Mouse (Mus musculus): ENCODE measurements at regions not wholly inside any gene's neighbourhood (a gene's known extent, or its start where the extent isn't known, plus 50 kb on each side); places are given as distances from the start of the nearest gene placed in this dataset.

GRCm38 (mm10) chr2:172698961-172699360 is 149.6 kb downstream of the Tfap2c start:
- no peak for DNase-seq
- intact Hi-C loops (cut with DNase I) = no loop called here

- intact Hi-C loops (cut with DNase I) = no loop called here
- DNase-seq = no peak
Measured at GRCm38 (mm10) chr2:172699654-172700053, 150.3 kb downstream of the Tfap2c start.

GRCm38 (mm10) chr2:172710641-172711040 is 161.2 kb downstream of the Tfap2c start:
- intact Hi-C loops (cut with DNase I) = no loop called here

GRCm38 (mm10) chr2:172726701-172727100 is 177.3 kb downstream of the Tfap2c start:
- intact Hi-C loops (cut with DNase I) = no loop called here
- no peak for DNase-seq

More at GRCm38 (mm10) chr2:172710641-172711040, 161.2 kb downstream of the Tfap2c start:
- DNase-seq = no peak

GRCm38 (mm10) chr2:172727576-172727975 is 178.2 kb downstream of the Tfap2c start:
- no peak for DNase-seq
- intact Hi-C loops (cut with DNase I) = no loop called here

GRCm38 (mm10) chr2:172728240-172728821 is 178.9 kb downstream of the Tfap2c start:
- intact Hi-C loops (cut with DNase I) = no loop called here
- no peak for DNase-seq

GRCm38 (mm10) chr2:172729151-172729550 is 179.8 kb downstream of the Tfap2c start:
- no peak for DNase-seq
- intact Hi-C loops (cut with DNase I) = no loop called here

- DNase-seq = no peak
- intact Hi-C loops (cut with DNase I) = no loop called here
Measured at GRCm38 (mm10) chr2:172729741-172730140, 180.3 kb downstream of the Tfap2c start.

GRCm38 (mm10) chr2:172731408-172731807 is 182.0 kb downstream of the Tfap2c start:
- no peak for DNase-seq
- intact Hi-C loops (cut with DNase I) = no loop called here

GRCm38 (mm10) chr2:172732453-172733210 is 183.2 kb downstream of the Tfap2c start:
- no peak for DNase-seq
- intact Hi-C loops (cut with DNase I) = no loop called here

- intact Hi-C loops (cut with DNase I) = no loop called here
- DNase-seq = no peak
Measured at GRCm38 (mm10) chr2:172733403-172733995, 184.1 kb downstream of the Tfap2c start.

GRCm38 (mm10) chr2:172735621-172736020 is 186.2 kb downstream of the Tfap2c start:
- DNase-seq = no peak
- intact Hi-C loops (cut with DNase I) = no loop called here

GRCm38 (mm10) chr2:172739041-172739491 is 189.7 kb downstream of the Tfap2c start:
- DNase-seq = no peak
- intact Hi-C loops (cut with DNase I) = no loop called here

- intact Hi-C loops (cut with DNase I) = no loop called here
- no peak for DNase-seq
Measured at GRCm38 (mm10) chr2:172739529-172739928, 190.1 kb downstream of the Tfap2c start.

GRCm38 (mm10) chr2:172751364-172751763 is 188.8 kb downstream of the Bmp7 start:
- no peak for DNase-seq
- intact Hi-C loops (cut with DNase I) = no loop called here

GRCm38 (mm10) chr2:172755686-172756471 is 184.2 kb downstream of the Bmp7 start:
- intact Hi-C loops (cut with DNase I) = no loop called here
- DNase-seq = no peak

GRCm38 (mm10) chr2:172756472-172756860 is 183.7 kb downstream of the Bmp7 start:
- DNase-seq = no peak
- intact Hi-C loops (cut with DNase I) = no loop called here

GRCm38 (mm10) chr2:172758497-172758896 is 181.6 kb downstream of the Bmp7 start:
- intact Hi-C loops (cut with DNase I) = no loop called here
- DNase-seq = no peak

- no peak for DNase-seq
- intact Hi-C loops (cut with DNase I) = no loop called here
Measured at GRCm38 (mm10) chr2:172765260-172765659, 174.9 kb downstream of the Bmp7 start.

- intact Hi-C loops (cut with DNase I) = no loop called here
Measured at GRCm38 (mm10) chr2:172766403-172766802, 173.7 kb downstream of the Bmp7 start.

GRCm38 (mm10) chr2:172768756-172769155 is 171.4 kb downstream of the Bmp7 start:
- no peak for DNase-seq

More at GRCm38 (mm10) chr2:172766403-172766802, 173.7 kb downstream of the Bmp7 start:
- DNase-seq = no peak

More at GRCm38 (mm10) chr2:172768756-172769155, 171.4 kb downstream of the Bmp7 start:
- intact Hi-C loops (cut with DNase I) = no loop called here
